Mouse (Mus musculus): ENCODE measurements around the gene Hoxd11. TPM values are rescaled to one million over a fixed set of nuclear protein-coding genes. Genes with fewer than 3 reads are reported as not detected.

The Hoxd11 gene
- polyA plus RNA-seq, 1 experiment from 2014 or later: 23.8 TPM

GRCm38 (mm10) chr2:74704393-74704998, 25.1 kb downstream of the Hoxd11 start, which contains the start of gene Hoxd8:
TSS of gene Hoxd8 (plus strand) at chr2:74704615.
- no peaks in the 10 kb centered on the region for H3K9me3 ChIP-seq (replicated peaks; ENCODE audit: low read length)
- no peaks in the 10 kb centered on the region for H3K36me3 ChIP-seq (ENCODE audit: insufficient read depth, low read length)
- H3K4me3 ChIP-seq (replicated peaks; ENCODE audit: low read depth, low read length): peak within 1 kb of the TSS; percentile 89
- ATAC-seq (replicated peaks; ENCODE audit: low FRiP score, low read depth) (peak; percentile 68), DNase-seq (ENCODE audit: low spot score) (peak; percentile 89)
- H3K27me3 ChIP-seq (ENCODE audit: insufficient read depth, low read length): no peaks in the 10 kb centered on the region
- H3K9ac ChIP-seq (ENCODE audit: low read depth, low read length): peak within 1 kb of the TSS; percentile 100
- peaks cover 20% of the 10 kb centered on the region for H3K4me1 ChIP-seq (replicated peaks; ENCODE audit: insufficient read depth, low read length)
- peak within 1 kb of the TSS; percentile 81 for H3K4me2 ChIP-seq (ENCODE audit: low read length)
- under 1% methylated on average over 36 of the region's 52 CpGs for WGBS
- TF ChIP-seq CTCF (IDR thresholded peaks at IDR 0.05; ENCODE audit: low read depth): no peak
- H3K27ac ChIP-seq: peak within 1 kb of the TSS; percentile 100

GRCm38 (mm10) chr2:74704999-74705466, 25.7 kb downstream of the Hoxd11 start:
- Histone ChIP-seq H3K9ac (ENCODE audit: low read depth, low read length) (peak overlapping the region; percentile 100), H3K9me3 (replicated peaks; ENCODE audit: low read length) (no peaks in the 10 kb centered on the region), H3K4me3 (replicated peaks; ENCODE audit: low read depth, low read length) (peak overlapping the region; percentile 89), H3K4me2 (ENCODE audit: low read length) (peak overlapping the region; percentile 81), H3K36me3 (ENCODE audit: insufficient read depth, low read length) (no peaks in the 10 kb centered on the region), H3K27me3 (ENCODE audit: insufficient read depth, low read length) (no peaks in the 10 kb centered on the region), H3K4me1 (replicated peaks; ENCODE audit: insufficient read depth, low read length) (peaks cover 19% of the 10 kb centered on the region), H3K27ac (peak overlapping the region; percentile 100)
- no peak for TF ChIP-seq CTCF (IDR thresholded peaks at IDR 0.05; ENCODE audit: low read depth)
- DNase-seq (ENCODE audit: low spot score): peak; percentile 44
- ATAC-seq (replicated peaks; ENCODE audit: low FRiP score, low read depth): peak; percentile 40
- WGBS: 1% methylated on average over 19 of the region's 66 CpGs

- Histone ChIP-seq H3K4me1 (replicated peaks; ENCODE audit: insufficient read depth, low read length) (peaks cover 14% of the 10 kb centered on the region; the same call in 1 of the 2 replicates), H3K27me3 (ENCODE audit: insufficient read depth, low read length) (no peaks in the 10 kb centered on the region), H3K4me2 (ENCODE audit: low read length) (peak overlapping the region; percentile 81), H3K9ac (ENCODE audit: low read depth, low read length) (peak overlapping the region; percentile 100), H3K36me3 (ENCODE audit: insufficient read depth, low read length) (no peaks in the 10 kb centered on the region), H3K9me3 (replicated peaks; ENCODE audit: low read length) (no peaks in the 10 kb centered on the region), H3K27ac (peak overlapping the region; percentile 100), H3K4me3 (replicated peaks; ENCODE audit: low read depth, low read length) (peak overlapping the region; percentile 89)
- TF ChIP-seq CTCF (IDR thresholded peaks at IDR 0.05; ENCODE audit: low read depth): no peak
- DNase-seq (ENCODE audit: low spot score) (peak; percentile 88), ATAC-seq (replicated peaks; ENCODE audit: low FRiP score, low read depth) (peak; percentile 14; the same call in 1 of the 2 replicates)
- WGBS: under 1% methylated on average over 63 of the region's 85 CpGs
Measured at GRCm38 (mm10) chr2:74705467-74706089, 26.2 kb downstream of the Hoxd11 start.

- Histone ChIP-seq H3K4me1 (replicated peaks; ENCODE audit: insufficient read depth, low read length) (peaks cover 11% of the 10 kb centered on the region; the same call in 1 of the 2 replicates), H3K9me3 (replicated peaks; ENCODE audit: low read length) (no peaks in the 10 kb centered on the region), H3K4me2 (ENCODE audit: low read length) (peak overlapping the region; percentile 81), H3K27ac (peak overlapping the region; percentile 100), H3K36me3 (ENCODE audit: insufficient read depth, low read length) (no peaks in the 10 kb centered on the region), H3K9ac (ENCODE audit: low read depth, low read length) (peak overlapping the region; percentile 100), H3K27me3 (ENCODE audit: insufficient read depth, low read length) (no peaks in the 10 kb centered on the region), H3K4me3 (replicated peaks; ENCODE audit: low read depth, low read length) (peak overlapping the region; percentile 89)
- WGBS: 4% methylated on average over 13 of the region's 13 CpGs
- no peak for DNase-seq (ENCODE audit: low spot score)
- no peak for ATAC-seq (replicated peaks; ENCODE audit: low FRiP score, low read depth)
- TF ChIP-seq CTCF (IDR thresholded peaks at IDR 0.05; ENCODE audit: low read depth): no peak
Measured at GRCm38 (mm10) chr2:74706393-74706960, 27.1 kb downstream of the Hoxd11 start.

GRCm38 (mm10) chr2:74707599-74707998, 28.2 kb downstream of the Hoxd11 start:
- Histone ChIP-seq H3K9ac (ENCODE audit: low read depth, low read length) (peak overlapping the region; percentile 66), H3K4me2 (ENCODE audit: low read length) (peak overlapping the region; percentile 81), H3K36me3 (ENCODE audit: insufficient read depth, low read length) (no peaks in the 10 kb centered on the region), H3K9me3 (replicated peaks; ENCODE audit: low read length) (no peaks in the 10 kb centered on the region), H3K27me3 (ENCODE audit: insufficient read depth, low read length) (no peaks in the 10 kb centered on the region), H3K27ac (peak overlapping the region; percentile 70), H3K4me3 (replicated peaks; ENCODE audit: low read depth, low read length) (peak overlapping the region; percentile 89), H3K4me1 (replicated peaks; ENCODE audit: insufficient read depth, low read length) (peaks cover 11% of the 10 kb centered on the region; the same call in 1 of the 2 replicates)
- WGBS: 14% methylated on average over 7 of the region's 7 CpGs
- DNase-seq (ENCODE audit: low spot score) (no peak), ATAC-seq (replicated peaks; ENCODE audit: low FRiP score, low read depth) (no peak)
- TF ChIP-seq CTCF (IDR thresholded peaks at IDR 0.05; ENCODE audit: low read depth): no peak

GRCm38 (mm10) chr2:74708676-74709075, 29.3 kb downstream of the Hoxd11 start:
- no peaks in the 10 kb centered on the region for H3K9me3 ChIP-seq (replicated peaks; ENCODE audit: low read length)
- peak; percentile 32 for DNase-seq (ENCODE audit: low spot score)
- ATAC-seq (replicated peaks; ENCODE audit: low FRiP score, low read depth): no peak
- peaks cover 9% of the 10 kb centered on the region; the same call in 1 of the 2 replicates for H3K4me1 ChIP-seq (replicated peaks; ENCODE audit: insufficient read depth, low read length)
- peak overlapping the region; percentile 66 for H3K27ac ChIP-seq
- H3K4me2 ChIP-seq (ENCODE audit: low read length): peak overlapping the region; percentile 81
- TF ChIP-seq CTCF (IDR thresholded peaks at IDR 0.05; ENCODE audit: low read depth): no peak
- peak overlapping the region; percentile 13; the same call in 1 of the 2 replicates for H3K4me3 ChIP-seq (replicated peaks; ENCODE audit: low read depth, low read length)
- H3K36me3 ChIP-seq (ENCODE audit: insufficient read depth, low read length): no peaks in the 10 kb centered on the region
- H3K27me3 ChIP-seq (ENCODE audit: insufficient read depth, low read length): no peaks in the 10 kb centered on the region
- WGBS: 30% methylated on average over 4 of the region's 4 CpGs
- peak overlapping the region; percentile 66 for H3K9ac ChIP-seq (ENCODE audit: low read depth, low read length)

All from kidney, postnatal 0 days (tissue).